Mouse (Mus musculus): ENCODE data around the gene 2210011C24Rik. TPM values are rescaled to one million over a fixed set of nuclear protein-coding genes. Genes with fewer than 3 reads are reported as not detected.

Gene 2210011C24Rik
- polyA plus RNA-seq (2016; fragmentation: Nextera tagmentation; extraction: Ambion mirVana) = not detected in 2 replicates

- ATAC-seq (ENCODE audit: low FRiP score) = 0 out of 2 replicates have a peak, but pooled peaks have one; percentile 18
- no peaks in the 10 kb centered on the region for H3K36me3 ChIP-seq (replicated peaks)
- WGBS = under 1% methylated on average over 45 of the region's 45 CpGs
- H3K9ac ChIP-seq = peak within 1 kb of the TSS; percentile 62
- peaks cover 30% of the 10 kb centered on the region for H3K4me1 ChIP-seq
- H3K4me2 ChIP-seq = peak within 1 kb of the TSS; percentile 95
- H3K9me3 ChIP-seq = no peaks in the 10 kb centered on the region
- peak within 1 kb of the TSS; percentile 55 for H3K4me3 ChIP-seq (replicated peaks)
- peaks cover 58% of the 10 kb centered on the region for H3K27me3 ChIP-seq
- no peak within 1 kb of the TSS for H3K27ac ChIP-seq
These were observed at the start of gene 2210011C24Rik for GRCm38 (mm10) chr8:84011705-84012498. TSS of gene 2210011C24Rik (minus strand) at chr8:84012171.

GRCm38 (mm10) chr8:84060245-84060644 lies 48.3 kb upstream of the 2210011C24Rik start:
- 0 out of 2 replicates have a peak, but pooled peaks cover 3% of the 10 kb centered on the region for H3K9me3 ChIP-seq
- no peaks in the 10 kb centered on the region for H3K27me3 ChIP-seq
- H3K4me2 ChIP-seq = no peak overlapping the region
- WGBS = 76% methylated on average over 2 of the region's 2 CpGs
- H3K27ac ChIP-seq = no peak overlapping the region
- no peaks in the 10 kb centered on the region for H3K4me1 ChIP-seq
- no peaks in the 10 kb centered on the region for H3K36me3 ChIP-seq (replicated peaks)
- H3K4me3 ChIP-seq (replicated peaks) = no peak overlapping the region
- no peak for ATAC-seq (ENCODE audit: low FRiP score)
- no peak overlapping the region for H3K9ac ChIP-seq

GRCm38 (mm10) chr8:84059226-84059625 lies 47.3 kb upstream of the 2210011C24Rik start:
- ATAC-seq (ENCODE audit: low FRiP score) = no peak
- Histone ChIP-seq H3K4me2 (no peak overlapping the region), H3K9ac (no peak overlapping the region), H3K27ac (no peak overlapping the region), H3K4me1 (no peaks in the 10 kb centered on the region), H3K4me3 (replicated peaks) (no peak overlapping the region), H3K9me3 (0 out of 2 replicates have a peak, but pooled peaks cover 4% of the 10 kb centered on the region), H3K36me3 (replicated peaks) (no peaks in the 10 kb centered on the region), H3K27me3 (no peaks in the 10 kb centered on the region)
- 94% methylated on average over 2 of the region's 2 CpGs for WGBS

GRCm38 (mm10) chr8:84057827-84058226 lies 45.9 kb upstream of the 2210011C24Rik start:
- Histone ChIP-seq H3K27me3 (no peaks in the 10 kb centered on the region), H3K36me3 (replicated peaks) (no peaks in the 10 kb centered on the region), H3K4me3 (replicated peaks) (no peak overlapping the region), H3K9me3 (0 out of 2 replicates have a peak, but pooled peaks cover 4% of the 10 kb centered on the region), H3K9ac (no peak overlapping the region), H3K4me1 (no peaks in the 10 kb centered on the region), H3K27ac (no peak overlapping the region), H3K4me2 (no peak overlapping the region)
- no peak for ATAC-seq (ENCODE audit: low FRiP score)
- WGBS = 86% methylated on average over 1 of the region's 1 CpGs

GRCm38 (mm10) chr8:84053229-84053628 lies 41.3 kb upstream of the 2210011C24Rik start:
- no peak overlapping the region for H3K4me3 ChIP-seq (replicated peaks)
- ATAC-seq (ENCODE audit: low FRiP score) = no peak
- no peak overlapping the region for H3K9ac ChIP-seq
- H3K27me3 ChIP-seq = peaks cover 16% of the 10 kb centered on the region; the same call in 1 of the 2 replicates
- no peaks in the 10 kb centered on the region for H3K4me1 ChIP-seq
- 96% methylated on average over 5 of the region's 5 CpGs for WGBS
- H3K36me3 ChIP-seq (replicated peaks) = no peaks in the 10 kb centered on the region
- no peak overlapping the region for H3K4me2 ChIP-seq
- no peak overlapping the region for H3K27ac ChIP-seq
- 0 out of 2 replicates have a peak, but pooled peaks cover 4% of the 10 kb centered on the region for H3K9me3 ChIP-seq

- Histone ChIP-seq H3K9ac (no peak overlapping the region), H3K27ac (no peak overlapping the region), H3K36me3 (replicated peaks) (no peaks in the 10 kb centered on the region), H3K4me2 (no peak overlapping the region), H3K27me3 (peaks cover 18% of the 10 kb centered on the region; the same call in 1 of the 2 replicates), H3K4me3 (replicated peaks) (no peak overlapping the region), H3K9me3 (0 out of 2 replicates have a peak, but pooled peaks cover 4% of the 10 kb centered on the region), H3K4me1 (no peaks in the 10 kb centered on the region)
- ATAC-seq (ENCODE audit: low FRiP score) = no peak
- 82% methylated on average over 3 of the region's 3 CpGs for whole genome bisulfite sequencing
These were observed 40.8 kb upstream of the 2210011C24Rik start for GRCm38 (mm10) chr8:84052746-84053145.

- H3K9me3 ChIP-seq = no peaks in the 10 kb centered on the region
- H3K4me1 ChIP-seq = peaks cover 10% of the 10 kb centered on the region
- H3K27ac ChIP-seq = no peak overlapping the region
- no peak overlapping the region for H3K4me2 ChIP-seq
- no peaks in the 10 kb centered on the region for H3K36me3 ChIP-seq (replicated peaks)
- H3K4me3 ChIP-seq (replicated peaks) = no peak overlapping the region
- peaks cover 56% of the 10 kb centered on the region for H3K27me3 ChIP-seq
- H3K9ac ChIP-seq = no peak overlapping the region
- ATAC-seq (ENCODE audit: low FRiP score) = no peak
- 79% methylated on average over 5 of the region's 5 CpGs for WGBS
These were observed 36.2 kb upstream of the 2210011C24Rik start for GRCm38 (mm10) chr8:84048171-84048570.

GRCm38 (mm10) chr8:84046505-84046904 lies 34.5 kb upstream of the 2210011C24Rik start:
- peaks cover 73% of the 10 kb centered on the region for H3K27me3 ChIP-seq
- WGBS = 92% methylated on average over 3 of the region's 3 CpGs

GRCm38 (mm10) chr8:84044900-84045299 lies 32.9 kb upstream of the 2210011C24Rik start, which contains the start of gene Rln3:
TSS of gene Rln3 (minus strand) at chr8:84045000.
- Histone ChIP-seq H3K9me3 (no peaks in the 10 kb centered on the region), H3K4me1 (peaks cover 23% of the 10 kb centered on the region), H3K27me3 (peaks cover 81% of the 10 kb centered on the region), H3K4me2 (peak within 1 kb of the TSS; percentile 17), H3K4me3 (replicated peaks) (no peak within 1 kb of the TSS), H3K36me3 (replicated peaks) (no peaks in the 10 kb centered on the region), H3K9ac (no peak within 1 kb of the TSS; the same call in 1 of the 2 replicates), H3K27ac (no peak within 1 kb of the TSS)
- 4% methylated on average over 9 of the region's 9 CpGs for WGBS
- no peak for ATAC-seq (ENCODE audit: low FRiP score)

More at GRCm38 (mm10) chr8:84046505-84046904, 34.5 kb upstream of the 2210011C24Rik start:
- no peak overlapping the region for H3K9ac ChIP-seq
- H3K9me3 ChIP-seq = no peaks in the 10 kb centered on the region
- H3K36me3 ChIP-seq (replicated peaks) = no peaks in the 10 kb centered on the region
- peaks cover 23% of the 10 kb centered on the region for H3K4me1 ChIP-seq
- no peak overlapping the region for H3K4me2 ChIP-seq
- H3K27ac ChIP-seq = no peak overlapping the region
- ATAC-seq (ENCODE audit: low FRiP score) = no peak
- H3K4me3 ChIP-seq (replicated peaks) = no peak overlapping the region

- Histone ChIP-seq H3K4me3 (replicated peaks) (no peak overlapping the region), H3K4me2 (0 out of 2 replicates have a peak overlapping the region, but pooled peaks have one; percentile 17), H3K27me3 (peaks cover 82% of the 10 kb centered on the region), H3K9me3 (no peaks in the 10 kb centered on the region), H3K9ac (no peak overlapping the region), H3K4me1 (peaks cover 23% of the 10 kb centered on the region), H3K36me3 (replicated peaks) (no peaks in the 10 kb centered on the region), H3K27ac (no peak overlapping the region)
- 5% methylated on average over 7 of the region's 7 CpGs for WGBS
- ATAC-seq (ENCODE audit: low FRiP score) = no peak
These were observed 32.1 kb upstream of the 2210011C24Rik start for GRCm38 (mm10) chr8:84044103-84044502.

GRCm38 (mm10) chr8:84042948-84043342 lies 31.0 kb upstream of the 2210011C24Rik start:
- 45% methylated on average over 12 of the region's 12 CpGs for WGBS
- peaks cover 23% of the 10 kb centered on the region for H3K4me1 ChIP-seq
- no peak overlapping the region for H3K9ac ChIP-seq
- H3K9me3 ChIP-seq = no peaks in the 10 kb centered on the region
- peaks cover 86% of the 10 kb centered on the region for H3K27me3 ChIP-seq
- H3K27ac ChIP-seq = no peak overlapping the region
- H3K4me3 ChIP-seq (replicated peaks) = peak overlapping the region; percentile 37; the same call in 1 of the 2 replicates
- H3K36me3 ChIP-seq (replicated peaks) = no peaks in the 10 kb centered on the region
- ATAC-seq (ENCODE audit: low FRiP score) = no peak
- peak overlapping the region; percentile 62; the same call in 1 of the 2 replicates for H3K4me2 ChIP-seq

- WGBS = 5% methylated on average over 40 of the region's 40 CpGs
- Histone ChIP-seq H3K9ac (0 out of 2 replicates have a peak within 1 kb of the TSS, but pooled peaks have one; percentile 3), H3K27ac (no peak within 1 kb of the TSS), H3K4me3 (replicated peaks) (peak within 1 kb of the TSS; percentile 37), H3K4me1 (peaks cover 23% of the 10 kb centered on the region), H3K9me3 (no peaks in the 10 kb centered on the region), H3K36me3 (replicated peaks) (no peaks in the 10 kb centered on the region), H3K27me3 (peaks cover 86% of the 10 kb centered on the region), H3K4me2 (peak within 1 kb of the TSS; percentile 62)
- peak; percentile 69 for ATAC-seq (ENCODE audit: low FRiP score)
These were observed 30.3 kb upstream of the 2210011C24Rik start, which contains the start of gene Il27ra for GRCm38 (mm10) chr8:84042066-84042947. TSS of gene Il27ra (minus strand) at chr8:84042589.
